Mouse (Mus musculus): ENCODE data around the gene Enho. TPM values are rescaled to one million over a fixed set of nuclear protein-coding genes. Genes with fewer than 3 reads are reported as not detected.

Gene Enho
- polyA plus RNA-seq, 1 experiment: 124 TPM

DNA sequence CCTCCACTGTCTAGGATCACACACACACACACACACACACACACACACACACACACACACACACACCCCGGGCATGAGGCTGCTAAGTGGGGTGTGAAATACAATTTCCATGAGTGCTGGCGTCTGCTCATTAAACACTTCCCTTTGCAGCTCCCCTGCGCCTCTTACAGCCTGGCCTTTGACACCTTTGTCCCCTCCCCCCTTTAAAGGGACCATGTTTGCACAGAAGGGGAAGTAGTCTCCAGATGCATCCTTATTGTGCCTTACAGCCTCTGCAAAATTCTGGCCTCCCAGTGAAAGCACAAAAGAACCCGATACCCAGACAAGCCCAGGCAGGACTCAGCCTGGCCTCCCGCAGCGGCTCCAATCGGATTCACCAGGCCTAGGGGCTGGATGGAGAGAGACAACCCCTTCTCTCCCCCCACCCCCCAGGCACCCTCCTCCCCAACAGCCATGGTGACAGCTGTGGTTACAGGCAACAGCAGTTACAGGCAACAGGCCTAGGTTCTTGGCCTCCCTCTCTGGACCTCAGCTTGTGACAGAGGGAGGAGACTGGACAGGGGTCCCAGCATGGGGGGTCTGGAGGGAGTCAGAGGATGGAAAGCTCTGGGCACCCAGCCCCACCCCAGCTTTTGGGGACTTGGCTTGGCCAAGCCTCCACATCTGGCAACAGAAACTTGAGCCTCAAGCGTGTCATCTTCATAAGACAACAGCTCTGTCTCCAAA lies 11.8 kb downstream of the Enho start:
- DNase-seq (ENCODE audit: low read depth): peak; percentile 87
- TF ChIP-seq CTCF (IDR thresholded peaks at IDR 0.05; ENCODE audit: borderline replicate concordance, extremely low read depth, insufficient read depth, insufficient read length) (no peak), POLR2A (IDR thresholded peaks at IDR 0.05; ENCODE audit: borderline replicate concordance, extremely low read depth, insufficient read depth, insufficient read length, poor library complexity, severe bottlenecking) (no peak)

DNA sequence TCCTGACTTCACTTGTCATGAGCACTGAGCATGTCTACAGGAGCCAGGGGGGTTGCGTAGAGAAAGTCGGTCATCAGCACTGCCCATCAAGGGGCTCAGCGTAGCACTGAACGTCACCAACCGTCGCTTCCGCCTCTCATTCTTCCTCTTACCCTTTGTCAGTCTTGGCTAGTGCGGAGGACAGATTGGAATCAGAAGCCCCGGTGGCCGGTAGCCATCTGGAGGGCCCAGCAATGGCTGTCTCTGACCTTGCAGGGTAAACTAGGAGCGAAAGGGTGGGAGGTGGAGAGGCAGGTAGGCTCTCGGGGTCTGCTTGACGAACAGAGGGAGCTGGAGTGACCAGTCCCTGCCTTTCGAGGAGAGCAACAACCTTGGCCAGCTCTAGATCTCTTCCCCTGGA lies 18.1 kb downstream of the Enho start:
- no peak for DNase-seq (ENCODE audit: low read depth)
- TF ChIP-seq CTCF (IDR thresholded peaks at IDR 0.05; ENCODE audit: borderline replicate concordance, extremely low read depth, insufficient read depth, insufficient read length) (no peak), POLR2A (IDR thresholded peaks at IDR 0.05; ENCODE audit: borderline replicate concordance, extremely low read depth, insufficient read depth, insufficient read length, poor library complexity, severe bottlenecking) (no peak)

DNA sequence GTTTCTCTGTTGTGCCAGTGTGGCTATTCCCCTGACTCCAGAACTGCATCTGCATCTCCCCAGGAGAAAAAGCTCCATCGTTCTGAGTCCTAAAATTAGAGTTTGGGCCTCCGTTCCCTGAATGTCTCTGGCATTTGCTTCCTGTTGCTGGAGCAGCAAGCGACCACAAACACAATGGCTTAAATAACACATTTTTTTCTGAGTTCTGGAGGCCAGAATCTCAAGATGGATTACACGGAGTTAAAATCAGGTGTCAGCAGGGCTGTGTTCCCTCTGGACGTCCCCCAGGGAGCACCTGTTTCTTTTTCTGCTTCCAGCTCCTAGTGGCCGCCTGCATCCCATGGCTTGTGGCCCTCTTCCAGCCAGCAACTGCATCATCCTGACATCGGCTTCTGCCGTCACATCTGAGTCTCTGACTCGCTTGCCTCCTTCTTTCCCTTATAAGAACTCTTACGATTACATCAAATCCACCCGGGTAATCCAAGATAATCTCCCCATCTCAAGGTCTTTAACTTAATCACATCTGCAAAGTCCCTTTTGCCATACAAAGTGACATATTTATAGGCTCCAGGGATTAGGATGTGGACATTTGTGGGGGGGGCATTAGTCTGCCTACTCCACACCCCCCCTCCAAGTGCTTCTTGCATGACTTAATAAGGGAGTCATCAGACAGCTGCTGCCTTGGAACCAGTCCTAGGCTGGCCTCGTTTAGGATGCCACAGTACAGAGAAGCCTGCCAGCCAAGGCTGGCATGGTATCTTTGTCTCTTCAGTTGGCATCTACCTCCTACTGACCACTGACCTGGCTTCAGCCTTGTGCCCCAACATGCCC lies 21.0 kb downstream of the Enho start:
- peak; percentile 76 for DNase-seq (ENCODE audit: low read depth)

DNA sequence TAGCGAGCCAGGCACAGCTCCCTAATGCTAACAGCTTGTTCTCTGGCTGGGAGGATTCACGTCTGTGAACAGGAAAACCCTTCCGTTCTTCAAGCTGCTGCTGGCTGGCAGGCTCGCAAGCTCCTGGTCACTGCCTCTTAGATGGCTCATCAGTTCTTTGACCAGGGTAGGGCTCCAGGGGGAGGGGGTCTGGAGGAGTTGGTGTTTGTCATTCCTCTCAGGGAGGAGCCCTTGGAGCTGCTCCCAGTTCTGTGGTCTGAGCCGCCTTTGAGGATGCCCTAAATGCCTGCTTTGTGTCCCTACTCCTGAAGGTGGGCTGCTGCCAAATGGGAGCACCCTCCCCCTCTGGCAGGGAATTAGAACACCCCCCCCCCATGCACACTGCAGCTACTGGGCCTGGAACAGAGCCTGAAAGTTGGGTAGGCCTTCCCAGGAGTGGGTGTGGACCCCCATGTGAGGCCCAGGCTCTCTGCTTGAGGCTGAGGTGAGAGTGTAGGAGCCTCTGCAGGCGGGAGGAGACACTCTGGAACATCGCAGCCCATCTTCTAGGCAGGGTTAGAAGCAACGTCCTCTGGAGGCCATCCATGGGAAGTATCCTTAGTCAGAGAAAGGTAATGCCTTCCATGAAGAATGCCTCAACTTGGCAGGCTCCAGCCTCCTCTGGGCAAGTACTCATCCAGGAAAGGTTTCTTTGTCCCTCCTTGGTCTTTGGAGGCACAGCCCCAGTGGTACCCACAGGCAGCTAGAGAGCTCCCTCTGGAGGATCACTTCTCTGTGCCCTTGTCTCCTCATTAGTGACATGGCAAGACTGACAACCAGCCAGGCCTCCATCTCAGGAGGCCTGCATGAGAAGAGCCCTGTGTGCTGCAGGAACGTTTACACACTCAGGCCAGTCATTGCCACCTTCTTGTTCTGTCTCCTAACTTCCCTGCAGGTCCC lies 24.2 kb downstream of the Enho start:
- DNase-seq (ENCODE audit: low read depth): peak; percentile 97
- TF ChIP-seq POLR2A (IDR thresholded peaks at IDR 0.05; ENCODE audit: borderline replicate concordance, extremely low read depth, insufficient read depth, insufficient read length, poor library complexity, severe bottlenecking): no peak
- TF ChIP-seq CTCF (IDR thresholded peaks at IDR 0.05; ENCODE audit: borderline replicate concordance, extremely low read depth, insufficient read depth, insufficient read length): peak; percentile 17; the same call in 1 of the 2 replicates

More for the DNA sequence above, 21.0 kb downstream of the Enho start:
- TF ChIP-seq CTCF (IDR thresholded peaks at IDR 0.05; ENCODE audit: borderline replicate concordance, extremely low read depth, insufficient read depth, insufficient read length) (no peak), POLR2A (IDR thresholded peaks at IDR 0.05; ENCODE audit: borderline replicate concordance, extremely low read depth, insufficient read depth, insufficient read length, poor library complexity, severe bottlenecking) (no peak)

DNA sequence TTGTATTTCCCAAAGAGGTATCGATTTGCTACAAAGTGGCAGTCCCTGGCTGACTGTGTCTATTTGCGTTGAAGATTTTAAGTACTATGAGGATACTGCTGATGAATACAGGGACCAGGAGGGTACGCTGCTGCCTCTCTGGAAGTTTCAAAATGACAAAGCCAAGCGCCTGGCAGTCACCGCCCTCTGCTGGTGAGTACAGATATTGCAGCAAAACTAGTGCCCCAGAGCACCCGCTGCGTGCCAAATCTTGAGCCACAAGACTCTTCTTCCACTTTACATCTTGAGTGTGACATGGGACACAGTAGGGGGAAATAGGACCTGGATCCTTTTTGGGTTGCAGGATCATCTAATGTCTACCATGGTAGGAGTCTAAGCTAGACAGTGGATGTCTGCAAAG lies 26.0 kb downstream of the Enho start:
- DNase-seq (ENCODE audit: low read depth): peak; percentile 89
- no peak for TF ChIP-seq POLR2A (IDR thresholded peaks at IDR 0.05; ENCODE audit: borderline replicate concordance, extremely low read depth, insufficient read depth, insufficient read length, poor library complexity, severe bottlenecking)
- peak; percentile 98 for TF ChIP-seq CTCF (IDR thresholded peaks at IDR 0.05; ENCODE audit: borderline replicate concordance, extremely low read depth, insufficient read depth, insufficient read length)

DNA sequence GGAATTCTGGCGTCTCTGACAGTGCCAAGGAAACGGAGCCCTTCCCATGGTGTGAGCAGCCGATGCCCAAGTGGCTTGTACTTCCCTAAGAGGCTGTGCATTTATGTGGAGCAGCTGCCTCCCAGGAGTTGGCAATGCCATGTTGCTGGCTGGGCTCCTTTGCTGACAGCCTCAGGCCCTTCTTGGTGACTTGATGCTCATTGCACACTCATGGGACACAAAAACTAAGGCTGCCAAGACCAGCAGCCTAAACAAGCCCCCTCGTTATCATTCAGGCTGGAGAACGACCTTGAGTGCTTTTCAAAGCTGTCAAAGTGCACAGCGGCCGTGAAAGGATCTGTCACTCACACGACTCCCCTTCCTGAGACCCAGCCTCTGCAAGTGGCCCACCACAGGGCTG lies 28.0 kb downstream of the Enho start:
- DNase-seq (ENCODE audit: low read depth): peak; percentile 98
- TF ChIP-seq CTCF (IDR thresholded peaks at IDR 0.05; ENCODE audit: borderline replicate concordance, extremely low read depth, insufficient read depth, insufficient read length) (no peak), POLR2A (IDR thresholded peaks at IDR 0.05; ENCODE audit: borderline replicate concordance, extremely low read depth, insufficient read depth, insufficient read length, poor library complexity, severe bottlenecking) (no peak)

DNA sequence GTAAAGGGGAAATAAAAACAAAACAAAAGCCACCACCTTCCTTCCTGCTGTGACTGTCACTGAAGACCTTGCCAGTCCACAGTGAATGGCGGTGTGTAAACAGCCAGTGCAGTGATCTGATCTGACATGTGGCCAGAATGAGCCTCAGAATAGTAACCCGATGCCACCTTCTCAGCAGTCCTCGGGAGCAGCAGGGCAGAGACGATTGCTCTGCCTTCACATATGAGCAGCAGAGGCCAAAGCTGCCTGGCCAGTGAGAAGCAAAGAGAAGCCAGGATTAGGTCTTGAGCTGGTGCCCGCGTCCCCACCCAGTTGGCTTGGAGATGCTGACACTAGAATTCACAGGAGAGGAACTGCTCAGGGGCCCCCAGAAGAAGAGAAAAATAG lies 29.5 kb downstream of the Enho start:
- no peak for DNase-seq (ENCODE audit: low read depth)
- TF ChIP-seq CTCF (IDR thresholded peaks at IDR 0.05; ENCODE audit: borderline replicate concordance, extremely low read depth, insufficient read depth, insufficient read length) (no peak), POLR2A (IDR thresholded peaks at IDR 0.05; ENCODE audit: borderline replicate concordance, extremely low read depth, insufficient read depth, insufficient read length, poor library complexity, severe bottlenecking) (no peak)

DNA sequence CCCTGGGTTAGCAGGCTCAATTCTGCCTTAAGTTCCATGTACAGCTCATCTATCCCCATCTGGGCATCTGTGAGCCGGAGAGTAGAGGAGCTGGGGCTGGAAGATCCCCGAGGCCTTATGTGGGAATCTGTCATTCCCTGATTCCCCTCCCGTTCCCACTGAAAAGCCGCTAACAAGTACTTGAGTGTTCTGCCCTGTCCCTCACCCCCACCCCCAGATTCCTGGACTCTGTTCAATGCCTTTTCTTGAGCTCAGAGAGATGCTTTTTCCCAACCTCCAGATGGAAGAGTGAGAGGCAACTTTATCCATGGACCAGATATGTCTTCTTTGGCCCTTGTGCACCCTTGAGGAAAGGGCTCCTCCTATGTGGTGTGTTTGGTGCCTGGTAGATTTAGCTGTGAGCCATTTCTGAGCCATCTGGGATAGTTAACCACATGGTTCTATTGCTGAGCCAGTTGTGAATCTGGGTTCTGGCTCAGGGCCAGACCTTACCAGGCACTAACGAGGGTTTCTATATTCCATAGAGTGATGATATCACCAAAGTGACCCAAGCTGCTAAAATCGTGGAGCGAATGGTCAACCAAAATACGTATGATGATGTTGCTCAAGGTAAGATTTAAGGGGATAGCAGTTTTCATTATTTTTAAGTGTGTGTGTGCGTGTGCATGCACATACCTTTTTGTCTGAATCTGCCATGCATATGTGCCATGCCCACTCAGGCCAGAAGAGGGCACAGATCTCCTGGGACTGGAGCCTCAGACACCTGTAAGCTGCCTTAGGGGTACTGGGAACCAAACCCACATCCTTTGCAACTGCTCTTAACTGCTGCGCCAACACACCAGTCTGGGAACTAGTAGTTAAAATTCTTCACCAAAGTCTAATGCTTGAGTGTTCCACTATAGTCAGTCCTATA lies 30.2 kb downstream of the Enho start:
- peak; percentile 75 for DNase-seq (ENCODE audit: low read depth)
- TF ChIP-seq POLR2A (IDR thresholded peaks at IDR 0.05; ENCODE audit: borderline replicate concordance, extremely low read depth, insufficient read depth, insufficient read length, poor library complexity, severe bottlenecking) (no peak), CTCF (IDR thresholded peaks at IDR 0.05; ENCODE audit: borderline replicate concordance, extremely low read depth, insufficient read depth, insufficient read length) (peak; percentile 33; the same call in 1 of the 2 replicates)

DNA sequence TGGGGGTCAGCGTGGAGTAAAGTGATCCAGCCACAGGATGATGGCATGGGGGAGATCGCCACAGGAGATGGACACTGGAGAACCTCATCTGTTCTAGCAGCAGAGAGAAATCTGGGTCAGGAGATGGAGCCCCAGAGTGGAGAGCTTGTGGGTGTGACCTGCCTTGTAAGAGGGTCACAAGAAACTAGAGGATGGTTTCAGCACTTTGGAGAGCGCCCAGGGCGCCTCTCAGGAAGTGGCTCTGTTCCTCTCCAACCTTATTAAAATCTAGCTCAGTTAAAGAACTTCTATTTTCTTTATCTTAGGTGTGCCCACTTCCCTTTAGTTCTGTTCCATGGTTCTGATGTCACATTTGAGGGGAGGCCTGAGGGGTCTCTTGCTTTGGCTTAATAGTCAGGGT lies 33.3 kb downstream of the Enho start:
- DNase-seq (ENCODE audit: low read depth): peak; percentile 50
- TF ChIP-seq CTCF (IDR thresholded peaks at IDR 0.05; ENCODE audit: borderline replicate concordance, extremely low read depth, insufficient read depth, insufficient read length): no peak
- no peak for TF ChIP-seq POLR2A (IDR thresholded peaks at IDR 0.05; ENCODE audit: borderline replicate concordance, extremely low read depth, insufficient read depth, insufficient read length, poor library complexity, severe bottlenecking)
